Mouse (Mus musculus) erythroblast, embryonic 14.5 days (primary cell): ENCODE measurements around the gene Gon7.

ENCODE experiments used
- GATA1 ChIP-seq: IDR thresholded peaks from 2 replicates; pipeline ENCODE4 v1.6.1; 2012; ENCODE audit warnings: low read length, inconsistent platforms, mixed read lengths
- TAL1 ChIP-seq: IDR thresholded peaks from 3 replicates; pipeline ENCODE4 v1.6.1; 2012; ENCODE audit warnings: low read length, inconsistent platforms, mixed read lengths

DNA sequence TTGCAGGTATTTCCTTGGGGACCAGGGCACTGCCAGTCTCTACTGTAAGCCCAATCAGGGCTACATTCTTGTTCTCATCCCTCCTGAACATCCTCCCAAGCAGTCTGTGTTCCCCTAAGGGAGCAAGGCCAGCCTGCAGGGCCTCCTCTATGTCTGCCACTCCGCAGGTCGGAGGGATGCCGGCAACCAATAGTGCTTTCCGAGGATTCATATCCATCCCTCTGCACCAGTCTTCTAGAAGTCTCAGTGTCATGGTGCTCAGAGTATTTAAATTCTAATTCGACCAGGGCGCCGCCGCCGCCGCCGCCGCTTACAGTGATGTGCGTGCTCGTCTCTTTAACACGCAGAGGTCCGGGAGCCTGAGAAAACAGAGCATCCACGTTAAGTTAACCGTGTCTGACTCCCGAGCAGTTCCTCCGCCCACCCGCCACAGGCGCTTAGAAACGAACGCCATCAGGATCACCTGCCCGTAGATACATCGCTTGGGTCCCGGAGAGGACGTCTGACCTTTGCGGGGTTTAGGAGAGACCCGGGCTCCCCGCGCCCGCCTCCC, 14.5 kb downstream of the Gon7 start:
- TF ChIP-seq GATA1 (no peak), TAL1 (no peak)
